Mouse (Mus musculus): ENCODE data around the gene Exoc3l. TPM values are rescaled to one million over a fixed set of nuclear protein-coding genes. Genes with fewer than 3 reads are reported as not detected.
A peak's percentile ranks its signal among the peaks of the same experiment; 100 is the strongest.

Exoc3l gene
- total and polyA plus RNA-seq, 3 experiments: 1.4 to 2.8 (median 2.6) TPM

DNA sequence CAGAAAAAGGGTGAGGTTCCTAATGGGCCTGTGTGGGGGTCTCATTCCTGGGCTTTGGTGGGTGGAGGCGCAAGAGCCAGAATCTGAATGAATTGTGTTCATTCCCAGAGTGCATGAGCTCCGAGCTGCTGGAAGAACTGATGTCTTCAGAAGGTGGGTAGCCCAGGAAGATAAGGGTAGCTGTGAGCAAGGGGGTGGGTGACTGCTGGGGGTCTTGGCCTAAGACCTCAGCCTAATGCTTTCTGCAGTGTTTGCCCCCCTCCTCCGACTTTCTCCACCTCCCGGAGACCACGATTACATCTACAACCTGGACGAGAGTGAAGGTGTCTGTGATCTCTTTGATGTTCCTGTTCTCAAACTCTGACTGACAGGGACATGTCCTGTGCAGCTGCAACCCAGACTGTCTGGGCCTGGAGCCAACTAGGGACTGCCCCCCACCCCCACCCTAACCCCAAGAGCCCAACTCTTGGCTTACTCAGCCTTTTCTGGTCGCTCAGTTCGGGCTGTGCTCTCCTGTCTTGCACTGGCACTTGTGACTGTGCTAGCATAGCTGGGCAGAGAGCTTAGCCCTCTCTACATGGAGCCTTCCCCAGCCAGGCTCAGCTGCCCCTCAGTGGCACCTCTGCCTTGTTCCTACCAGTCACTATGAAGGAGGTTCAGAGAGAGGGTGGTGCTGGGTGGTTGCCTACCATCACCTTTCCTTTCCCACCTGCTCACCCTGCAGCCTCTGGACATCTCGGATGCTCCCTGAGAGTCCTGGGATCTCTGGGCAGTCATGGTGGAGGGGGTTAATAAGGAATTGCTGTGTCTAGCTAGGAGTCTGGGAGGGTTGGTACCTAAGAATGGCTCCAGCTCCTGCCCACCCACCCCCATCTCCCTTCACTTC is 8.7 kb upstream of the Exoc3l start:
- TF ChIP-seq GATA1 (IDR thresholded peaks at IDR 0.05; ENCODE audit: borderline replicate concordance, low read length) (no peak), GATA2 (IDR thresholded peaks at IDR 0.05; ENCODE audit: borderline replicate concordance, low read depth, low read length) (no peak), POLR2AphosphoS5 (IDR thresholded peaks at IDR 0.05; ENCODE audit: insufficient replicate concordance, low read depth, low read length) (no peak), TAL1 (conservative IDR thresholded peaks at IDR 0.05; ENCODE audit: low read depth, low read length) (no peak), CTCF (IDR thresholded peaks at IDR 0.05; ENCODE audit: low read depth, low read length) (no peak)
- peaks cover 64% of the 10 kb centered on the region for H3K4me1 ChIP-seq (ENCODE audit: insufficient read depth, low read depth, low read length)
- no peaks in the 10 kb centered on the region; the same call in 1 of the 2 replicates for H3K9me3 ChIP-seq (replicated peaks)
- peak overlapping the region; percentile 30; the same call in 1 of the 2 replicates for H3K4me3 ChIP-seq (ENCODE audit: low read depth, low read length)
- peaks cover 99% of the 10 kb centered on the region for H3K36me3 ChIP-seq (replicated peaks)
- no peak for DNase-seq (ENCODE audit: low spot score)
- no peaks in the 10 kb centered on the region for H3K27me3 ChIP-seq (ENCODE audit: insufficient read depth, low read length)
- ATAC-seq (ENCODE audit: extremely low read depth, insufficient number of reproducible peaks, low FRiP score, poor library complexity, severe bottlenecking): no peak

DNA sequence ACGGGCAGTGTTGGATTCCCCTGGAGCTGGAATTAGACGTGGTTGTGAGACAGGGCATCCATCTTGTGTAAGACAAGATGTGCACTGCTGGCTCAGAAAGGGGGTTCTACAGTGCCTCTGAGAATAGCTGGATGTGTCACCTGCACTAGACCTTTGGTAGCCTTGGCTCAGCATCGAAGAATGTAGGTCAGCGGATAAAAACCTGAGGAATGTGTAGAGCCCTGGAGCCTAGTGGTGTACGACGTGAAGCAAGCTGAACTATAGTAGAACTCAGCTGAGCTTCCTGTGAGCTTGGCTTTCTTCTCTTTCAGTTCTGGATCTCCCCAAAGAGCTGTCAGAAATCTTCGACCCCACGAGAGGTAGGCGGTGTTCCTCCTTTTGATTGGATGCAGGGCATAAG is 8.0 kb upstream of the Exoc3l start:
- Histone ChIP-seq H3K9me3 (replicated peaks) (no peaks in the 10 kb centered on the region; the same call in 1 of the 2 replicates), H3K4me1 (ENCODE audit: insufficient read depth, low read depth, low read length) (peaks cover 70% of the 10 kb centered on the region), H3K36me3 (replicated peaks) (peaks cover 98% of the 10 kb centered on the region), H3K4me3 (ENCODE audit: low read depth, low read length) (no peak overlapping the region), H3K27me3 (ENCODE audit: insufficient read depth, low read length) (no peaks in the 10 kb centered on the region)
- no peak for DNase-seq (ENCODE audit: low spot score)
- ATAC-seq (ENCODE audit: extremely low read depth, insufficient number of reproducible peaks, low FRiP score, poor library complexity, severe bottlenecking): no peak
- TF ChIP-seq GATA1 (IDR thresholded peaks at IDR 0.05; ENCODE audit: borderline replicate concordance, low read length) (no peak), CTCF (IDR thresholded peaks at IDR 0.05; ENCODE audit: low read depth, low read length) (no peak), TAL1 (conservative IDR thresholded peaks at IDR 0.05; ENCODE audit: low read depth, low read length) (no peak), GATA2 (IDR thresholded peaks at IDR 0.05; ENCODE audit: borderline replicate concordance, low read depth, low read length) (no peak), POLR2AphosphoS5 (IDR thresholded peaks at IDR 0.05; ENCODE audit: insufficient replicate concordance, low read depth, low read length) (no peak)

DNA sequence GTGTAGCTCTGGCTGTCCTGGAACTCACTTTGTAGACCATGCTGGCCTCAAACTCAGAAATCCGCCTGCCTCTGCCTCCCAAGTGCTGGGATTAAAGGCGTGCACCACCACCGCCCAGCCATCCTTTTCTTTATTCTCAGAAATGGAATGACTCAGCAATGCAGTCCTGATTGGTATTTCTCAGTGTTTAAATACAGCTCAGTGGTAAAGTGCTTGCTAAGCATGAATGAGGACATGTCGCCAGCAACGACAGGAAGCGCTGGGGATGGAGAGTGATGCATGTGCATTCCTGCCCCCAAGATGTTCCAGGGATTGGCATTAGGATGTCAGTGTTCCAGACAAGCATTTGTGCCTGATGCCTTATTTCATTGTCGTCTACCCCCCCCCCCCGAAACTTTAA is 7.5 kb upstream of the Exoc3l start:
- no peak for DNase-seq (ENCODE audit: low spot score)

DNA sequence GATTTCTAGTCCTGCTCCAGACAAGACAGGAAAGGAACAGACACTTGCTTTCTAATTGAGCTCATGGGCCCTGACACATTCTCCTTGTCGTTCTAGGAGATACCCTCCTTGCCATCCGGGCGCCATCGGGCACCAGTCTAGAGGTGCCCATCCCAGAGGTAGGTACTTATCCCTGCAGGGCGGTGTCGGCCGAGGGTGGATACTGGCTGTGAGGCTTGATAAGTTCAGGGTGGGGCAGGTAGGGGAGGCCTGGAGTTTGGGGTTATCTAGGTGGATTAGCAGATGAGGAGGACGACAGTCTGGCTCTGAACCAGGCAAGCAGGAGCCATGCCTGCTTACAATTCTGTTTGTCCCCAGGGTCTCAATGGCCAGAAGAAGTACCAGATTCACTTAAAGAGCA is 4.1 kb upstream of the Exoc3l start:
- peaks cover 70% of the 10 kb centered on the region for H3K36me3 ChIP-seq (replicated peaks)
- peaks cover 87% of the 10 kb centered on the region for H3K4me1 ChIP-seq (ENCODE audit: insufficient read depth, low read depth, low read length)
- no peaks in the 10 kb centered on the region for H3K27me3 ChIP-seq (ENCODE audit: insufficient read depth, low read length)
- DNase-seq (ENCODE audit: low spot score) (no peak), ATAC-seq (ENCODE audit: extremely low read depth, insufficient number of reproducible peaks, low FRiP score, poor library complexity, severe bottlenecking) (no peak)
- no peaks in the 10 kb centered on the region; the same call in 1 of the 2 replicates for H3K9me3 ChIP-seq (replicated peaks)
- H3K4me3 ChIP-seq (ENCODE audit: low read depth, low read length): peak overlapping the region; percentile 45; the same call in 1 of the 2 replicates
- TF ChIP-seq GATA2 (IDR thresholded peaks at IDR 0.05; ENCODE audit: borderline replicate concordance, low read depth, low read length) (no peak), TAL1 (conservative IDR thresholded peaks at IDR 0.05; ENCODE audit: low read depth, low read length) (no peak), GATA1 (IDR thresholded peaks at IDR 0.05; ENCODE audit: borderline replicate concordance, low read length) (no peak), CTCF (IDR thresholded peaks at IDR 0.05; ENCODE audit: low read depth, low read length) (no peak), POLR2AphosphoS5 (IDR thresholded peaks at IDR 0.05; ENCODE audit: insufficient replicate concordance, low read depth, low read length) (no peak)

More for the DNA sequence above, 7.5 kb upstream of the Exoc3l start:
- Histone ChIP-seq H3K36me3 (replicated peaks) (peaks cover 98% of the 10 kb centered on the region), H3K4me3 (ENCODE audit: low read depth, low read length) (no peak overlapping the region), H3K4me1 (ENCODE audit: insufficient read depth, low read depth, low read length) (peaks cover 75% of the 10 kb centered on the region), H3K27me3 (ENCODE audit: insufficient read depth, low read length) (no peaks in the 10 kb centered on the region), H3K9me3 (replicated peaks) (no peaks in the 10 kb centered on the region; the same call in 1 of the 2 replicates)
- no peak for ATAC-seq (ENCODE audit: extremely low read depth, insufficient number of reproducible peaks, low FRiP score, poor library complexity, severe bottlenecking)
- TF ChIP-seq GATA2 (IDR thresholded peaks at IDR 0.05; ENCODE audit: borderline replicate concordance, low read depth, low read length): no peak
- no peak for TF ChIP-seq TAL1 (conservative IDR thresholded peaks at IDR 0.05; ENCODE audit: low read depth, low read length)
- no peak for TF ChIP-seq GATA1 (IDR thresholded peaks at IDR 0.05; ENCODE audit: borderline replicate concordance, low read length)
- TF ChIP-seq CTCF (IDR thresholded peaks at IDR 0.05; ENCODE audit: low read depth, low read length): no peak
- no peak for TF ChIP-seq POLR2AphosphoS5 (IDR thresholded peaks at IDR 0.05; ENCODE audit: insufficient replicate concordance, low read depth, low read length)

DNA sequence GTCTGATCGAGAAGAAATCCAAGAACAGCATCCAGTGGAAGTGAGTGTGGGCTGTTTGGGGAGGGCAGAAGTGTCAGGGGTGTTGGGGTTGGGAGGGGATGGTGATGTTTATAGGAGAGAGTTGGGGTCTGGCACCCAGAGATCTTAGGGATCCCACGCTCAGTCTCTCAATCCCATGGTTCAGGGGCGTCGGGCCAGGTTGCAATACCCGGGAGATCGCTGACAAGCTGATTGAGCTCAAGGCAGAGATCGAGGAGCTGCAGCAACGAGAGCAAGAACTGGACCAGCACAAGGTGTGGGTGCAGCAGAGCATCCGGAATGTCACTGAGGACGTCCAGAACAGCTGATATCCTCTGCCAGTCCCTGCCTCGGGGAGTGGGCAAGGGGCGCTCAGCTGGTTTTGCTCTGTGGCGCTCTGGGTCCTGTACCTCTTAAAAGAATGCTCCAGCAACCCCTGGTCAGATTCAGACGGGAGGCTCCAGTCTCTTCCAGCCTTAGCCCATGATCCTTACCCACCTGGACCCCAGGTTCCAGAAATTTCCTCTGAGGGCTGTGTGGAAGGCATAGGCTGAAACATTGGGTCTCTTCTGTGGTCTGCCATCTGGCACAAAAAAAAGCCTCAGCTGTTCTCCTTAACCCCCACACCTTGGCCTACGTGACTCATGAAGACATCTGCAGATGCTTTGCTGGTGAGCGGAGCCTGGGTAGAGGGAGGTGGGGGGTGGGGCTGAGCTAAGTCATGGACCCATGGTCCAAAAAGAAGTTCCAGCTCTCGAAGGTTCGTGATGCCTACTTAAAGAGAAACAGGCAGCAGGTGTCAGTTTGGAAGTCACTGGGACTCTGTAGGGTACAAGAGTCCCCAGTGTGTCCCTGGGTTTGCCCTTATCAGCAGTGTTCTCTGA is 2.7 kb upstream of the Exoc3l start:
- no peak for DNase-seq (ENCODE audit: low spot score)
- TF ChIP-seq GATA1 (IDR thresholded peaks at IDR 0.05; ENCODE audit: borderline replicate concordance, low read length) (no peak), POLR2AphosphoS5 (IDR thresholded peaks at IDR 0.05; ENCODE audit: insufficient replicate concordance, low read depth, low read length) (no peak), GATA2 (IDR thresholded peaks at IDR 0.05; ENCODE audit: borderline replicate concordance, low read depth, low read length) (no peak), CTCF (IDR thresholded peaks at IDR 0.05; ENCODE audit: low read depth, low read length) (no peak), TAL1 (conservative IDR thresholded peaks at IDR 0.05; ENCODE audit: low read depth, low read length) (no peak)
- Histone ChIP-seq H3K9me3 (replicated peaks) (no peaks in the 10 kb centered on the region; the same call in 1 of the 2 replicates), H3K4me1 (ENCODE audit: insufficient read depth, low read depth, low read length) (peaks cover 73% of the 10 kb centered on the region), H3K4me3 (ENCODE audit: low read depth, low read length) (peak overlapping the region; percentile 98), H3K36me3 (replicated peaks) (peaks cover 58% of the 10 kb centered on the region), H3K27me3 (ENCODE audit: insufficient read depth, low read length) (no peaks in the 10 kb centered on the region)
- ATAC-seq (ENCODE audit: extremely low read depth, insufficient number of reproducible peaks, low FRiP score, poor library complexity, severe bottlenecking): 0 out of 2 replicates have a peak, but pooled peaks have one; percentile 11
